Mouse (Mus musculus) thymus, adult 2 months (tissue): ENCODE measurements around the gene Atp8a2.

Experiments used
- CTCF ChIP-seq: fragments of 200-500 bp; IDR thresholded peaks from 2 replicates; pipeline ENCODE4 v1.5.1; 2012; ENCODE audit warnings: mild to moderate bottlenecking, control low read depth, low read length, moderate library complexity, borderline replicate concordance; ENCODE audit not compliant: control insufficient read depth, poor library complexity, insufficient read depth; ENCODE audit errors: extremely low read depth
- POLR2A ChIP-seq: fragments of 200-500 bp; IDR thresholded peaks from 2 replicates; pipeline ENCODE4 v1.6.1; 2012; ENCODE audit warnings: mild to moderate bottlenecking, low read length, control low read depth, moderate library complexity; ENCODE audit not compliant: control insufficient read depth, poor library complexity, insufficient read depth; ENCODE audit errors: extremely low read depth

- TF ChIP-seq CTCF, result no peak
- TF ChIP-seq POLR2A, result no peak
Observed at GRCm38 (mm10) chr14:59644896-59645295, 552.1 kb downstream of the Atp8a2 start.
